Comparison of ENCODE assay signal across 14 mouse cellular contexts in the genomic region with DNA sequence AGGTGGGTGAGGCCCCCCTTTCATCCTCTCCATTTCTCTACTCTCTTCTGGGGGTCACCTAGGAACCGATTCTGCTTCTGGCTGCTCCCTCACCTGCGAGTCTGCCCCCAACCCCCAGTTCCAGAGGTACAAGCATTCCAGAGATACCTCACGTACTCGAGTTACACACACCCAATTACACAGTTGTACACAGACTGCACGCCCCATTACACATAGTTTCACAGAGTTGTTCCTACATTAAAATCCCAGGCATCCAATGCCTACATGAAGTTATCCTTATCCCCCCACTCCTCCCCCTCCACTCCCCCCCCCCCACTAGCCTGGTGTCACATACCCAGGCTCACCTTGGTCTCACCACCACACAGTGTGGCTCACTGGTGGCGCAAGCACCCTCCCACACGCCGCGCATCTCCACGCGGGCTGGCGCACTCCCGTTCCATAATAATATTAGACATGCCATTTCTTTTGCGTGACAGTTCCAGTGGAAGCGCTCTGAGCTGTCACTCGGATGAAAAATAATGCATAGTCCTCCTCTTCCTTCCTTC. TPM values are rescaled to one million over a fixed set of nuclear protein-coding genes. Genes with fewer than 3 reads are reported as not detected.
DNase-seq lines count a peak whose midpoint lies in the region; ATAC-seq and TF ChIP-seq lines count a peak whose summit lies in the region.
"Had no signal": no experiment of that assay in that cellular context is flagged by ENCODE, and none has a peak within 500 bp of the region (broad histone marks: within the 10 kb centered on the region; RNA-seq: fewer than 3 reads in every experiment).

No protein-coding gene starts in this region.

- peak; percentile 34; the same call in 1 of the 2 replicates for ATAC-seq in forebrain, embryonic 16.5 days
- ATAC-seq in midbrain, embryonic 13.5 days = 0 out of 2 replicates have a peak, but pooled peaks have one; percentile 35

- H3K27me3 ChIP-seq in forebrain, embryonic 16.5 days (replicated peaks; ENCODE audit: control insufficient read depth, insufficient read depth, low read length) = no peaks in the 10 kb centered on the region
- H3K27me3 ChIP-seq in limb, embryonic 10.5 days (ENCODE audit: low read depth, poor library complexity, severe bottlenecking) = peaks cover 57% of the 10 kb centered on the region
- H3K27me3 ChIP-seq in midbrain, embryonic 13.5 days = peaks cover 13% of the 10 kb centered on the region; the same call in 1 of the 2 replicates

- H3K4me1 ChIP-seq in lung, adult 2 months (ENCODE audit: control insufficient read depth, insufficient read depth, low read length) = no peaks in the 10 kb centered on the region
- H3K4me1 ChIP-seq in forebrain, embryonic 16.5 days (replicated peaks; ENCODE audit: control insufficient read depth, insufficient read depth, low read length) = peaks cover 15% of the 10 kb centered on the region
- peaks cover 29% of the 10 kb centered on the region for H3K4me1 ChIP-seq in limb, embryonic 10.5 days
- peaks cover 28% of the 10 kb centered on the region for H3K4me1 ChIP-seq in midbrain, embryonic 13.5 days (replicated peaks)

- no peak overlapping the region for H3K4me2 ChIP-seq in forebrain, embryonic 16.5 days (ENCODE audit: low read length)
- H3K4me2 ChIP-seq in midbrain, embryonic 13.5 days (replicated peaks) = 0 out of 2 replicates have a peak overlapping the region, but pooled peaks have one; percentile 49

- H3K9ac ChIP-seq in forebrain, embryonic 16.5 days (replicated peaks; ENCODE audit: low read depth, low read length) = no peak overlapping the region
- H3K9ac ChIP-seq in midbrain, embryonic 13.5 days (replicated peaks) = no peak overlapping the region
- H3K9ac ChIP-seq: neural tube, embryonic 12.5 days had no signal

- TF ChIP-seq POLR2A in lung, adult 2 months (IDR thresholded peaks at IDR 0.05; ENCODE audit: borderline replicate concordance, extremely low read depth, low read depth, low read length) = no peak

- 63% methylated on average over 16 of the region's 16 CpGs for WGBS in lung, adult 2 months
- 61% methylated on average over 16 of the region's 16 CpGs for WGBS in forebrain, embryonic 16.5 days
- 76% methylated on average over 16 of the region's 16 CpGs for WGBS in limb, embryonic 10.5 days
- WGBS in midbrain, embryonic 13.5 days = 78% methylated on average over 16 of the region's 16 CpGs

- no peaks in the 10 kb centered on the region for H3K36me3 ChIP-seq in forebrain, embryonic 16.5 days (ENCODE audit: control insufficient read depth, insufficient read depth)
- H3K36me3 ChIP-seq in limb, embryonic 10.5 days = no peaks in the 10 kb centered on the region
- no peaks in the 10 kb centered on the region for H3K36me3 ChIP-seq in midbrain, embryonic 13.5 days
- H3K36me3 ChIP-seq: neural tube, embryonic 12.5 days had no signal

- no peak overlapping the region for H3K4me3 ChIP-seq in lung, adult 2 months (replicated peaks; ENCODE audit: extremely low read depth, low read depth, low read length)
- no peak overlapping the region for H3K4me3 ChIP-seq in forebrain, embryonic 16.5 days (replicated peaks; ENCODE audit: low read length)
- H3K4me3 ChIP-seq in limb, embryonic 10.5 days = peak overlapping the region; percentile 42; the same call in 1 of the 2 replicates
- no peak overlapping the region for H3K4me3 ChIP-seq in midbrain, embryonic 13.5 days (replicated peaks)
- H3K4me3 ChIP-seq: layer of hippocampus, adult 2 months had no signal

- TF ChIP-seq CTCF in lung, adult 2 months (IDR thresholded peaks at IDR 0.05; ENCODE audit: insufficient read depth, low read length) = no peak

- H3K27ac ChIP-seq in forebrain, embryonic 16.5 days (ENCODE audit: low read length) = no peak overlapping the region
- H3K27ac ChIP-seq in limb, embryonic 10.5 days = peak overlapping the region; percentile 86
- peak overlapping the region; percentile 90; the same call in 1 of the 2 replicates for H3K27ac ChIP-seq in midbrain, embryonic 13.5 days
- H3K27ac ChIP-seq: layer of hippocampus, adult 2 months; neural tube, embryonic 12.5 days had no signal

- peak; percentile 29 for DNase-seq in lung, adult 2 months
- DNase-seq in lung, postnatal 10 days = no peak
- DNase-seq in limb, embryonic 10.5 days (ENCODE audit: low spot score) = no peak
- DNase-seq in left cerebral cortex, adult 11 months (ENCODE audit: low spot score) = no peak
- no peak for DNase-seq in layer of hippocampus, adult 8-10 months (ENCODE audit: low spot score in 2 of 2)
- no peak for DNase-seq in frontal cortex, postnatal 10 days (ENCODE audit: low spot score in 2 of 2)
- DNase-seq: adrenal gland, postnatal 25 days; cerebellum, adult 11-12 months; right cerebral cortex, postnatal 14 days had no signal

- no peaks in the 10 kb centered on the region for H3K9me3 ChIP-seq in forebrain, embryonic 16.5 days (ENCODE audit: control insufficient read depth, low read length)
- no peaks in the 10 kb centered on the region for H3K9me3 ChIP-seq in limb, embryonic 10.5 days (replicated peaks)
- no peaks in the 10 kb centered on the region for H3K9me3 ChIP-seq in midbrain, embryonic 13.5 days
- H3K9me3 ChIP-seq: neural tube, embryonic 12.5 days had no signal

RNA-seq across cellular contexts. Expression of a gene that starts 18.1 kb away (rescaled TPM):
- 0.22 TPM in 2 replicates for polyA plus RNA-seq in lung, adult 2 months (2012; rRNA removed)
- polyA plus RNA-seq in forebrain, embryonic 16.5 days (2015; fragmentation: Nextera tagmentation; extraction: Ambion mirVana) = 1.4 TPM in 2 replicates
- 0.20 and 0.40 TPM in 2 replicates for polyA plus RNA-seq in limb, embryonic 10.5 days (2016; fragmentation: Nextera tagmentation; extraction: Ambion mirVana)
- 5.7 and 8.2 TPM in 2 replicates for polyA plus RNA-seq in midbrain, embryonic 13.5 days (2015; fragmentation: Nextera tagmentation; extraction: Ambion mirVana)
- 10 to 100 TPM; 13.9 to 19.7 (median 16.6) TPM for total RNA-seq in layer of hippocampus, adult 8-10 months (2022)
- total RNA-seq: hematopoietic stem cell, adult 5-6 weeks had no signal

RNA-seq across cellular contexts. Expression of a gene that starts 39.7 kb away (rescaled TPM):
- polyA plus RNA-seq in lung, adult 2 months (2012; rRNA removed) = 0.61 and 0.99 TPM in 2 replicates
- 3.0 and 4.1 TPM in 2 replicates for polyA plus RNA-seq in forebrain, embryonic 16.5 days (2015; fragmentation: Nextera tagmentation; extraction: Ambion mirVana)
- polyA plus RNA-seq in limb, embryonic 10.5 days (2016; fragmentation: Nextera tagmentation; extraction: Ambion mirVana) = 16.1 and 18.4 TPM in 2 replicates
- 4.3 and 4.9 TPM in 2 replicates for polyA plus RNA-seq in midbrain, embryonic 13.5 days (2015; fragmentation: Nextera tagmentation; extraction: Ambion mirVana)
- total RNA-seq in layer of hippocampus, adult 8-10 months (2022) = under 1 TPM in 3 of 4 experiments, not detected in 1; 0.14 to 0.29 (median 0.23) TPM
